Mouse (Mus musculus) lung, postnatal 0 days (tissue): ENCODE measurements around the gene Plcb1.

Experiments used
- CTCF ChIP-seq: IDR thresholded peaks from 2 replicates; pipeline ENCODE4 v1.5.1; 2016; ENCODE audit warnings: antibody characterized with exemption, mild to moderate bottlenecking
- EP300 ChIP-seq: IDR thresholded peaks from 2 replicates; pipeline ENCODE4 v1.6.1; 2016; ENCODE audit warnings: antibody characterized with exemption, mild to moderate bottlenecking, control low read depth

DNA sequence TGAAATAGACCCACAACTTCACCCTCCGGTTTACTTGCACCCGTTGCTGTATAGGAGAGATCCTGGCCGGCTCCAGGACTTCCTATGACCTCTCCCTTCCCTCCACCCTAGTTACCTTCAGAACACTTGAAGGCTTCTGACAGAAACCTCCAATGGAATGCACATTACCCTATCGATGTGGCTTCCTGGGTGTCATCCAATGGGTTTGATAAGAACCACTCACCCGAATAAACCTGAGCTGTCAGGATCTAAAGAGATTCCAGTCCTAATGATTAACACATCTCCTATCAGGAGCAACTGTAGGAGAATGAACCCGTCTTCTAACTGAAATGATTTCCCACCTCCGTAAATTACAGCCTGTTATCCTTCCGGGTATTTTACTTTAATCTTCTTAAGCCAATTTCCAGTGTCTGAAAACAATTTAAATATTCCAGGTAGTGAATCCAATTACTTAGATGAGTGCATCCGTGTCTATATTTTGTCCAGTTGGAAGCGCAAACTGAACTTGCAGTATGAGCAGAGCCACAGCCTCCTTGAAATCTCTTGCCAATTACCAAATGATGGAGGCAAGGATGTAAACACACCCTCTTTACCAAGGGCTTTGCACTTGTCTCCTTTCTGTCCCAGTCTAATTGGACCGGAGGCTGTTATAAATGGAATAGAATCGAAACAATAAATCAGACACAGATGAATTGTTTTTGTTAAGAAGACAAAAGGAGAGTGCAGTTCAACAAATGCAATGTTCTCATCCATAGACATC, 1.6 kb downstream of the Plcb1 start:
- TF ChIP-seq CTCF (no peak), EP300 (no peak)
